Mouse (Mus musculus) Patski (cell line): Measurements from ENCODE around the gene Cnppd1. TPM values are rescaled to one million over a fixed set of nuclear protein-coding genes. Genes with fewer than 3 reads are reported as not detected.

Experiments used
- ATAC-seq: fragments of 100-300 bp; one replicate; pipeline ENCODE4 v1.8.0; 2021
- CTCF ChIA-PET: fragments of 350-600 bp; sonication (Branson Sonifier 250); formaldehyde crosslinking; loops from one replicate; lab custom pipeline; 2022; ENCODE audit warnings: inconsistent platforms; lab: Charles Lee
- POLR2A ChIA-PET: fragments of 350-600 bp; sonication (Branson Sonifier 250); formaldehyde crosslinking; loops from one replicate; lab custom pipeline; 2022; ENCODE audit warnings: antibody characterized with exemption, inconsistent platforms; lab: Charles Lee
- DNase-seq: peaks from one replicate; pipeline ENCODE4 v3.0.0-alpha.2; 2011; ENCODE audit warnings: low read depth, low spot score
- H3K27me3 ChIP-seq: fragments of 371-371 bp; one replicate; pipeline ENCODE4 v1.5.1; 2021
- CTCF ChIP-seq: fragments of 100-300 bp; IDR thresholded peaks from one replicate; pipeline ENCODE4 v1.5.1; 2021
- in situ Hi-C: fragments of 300-500 bp; cut with MboI; formaldehyde crosslinking; loops from 3 replicates; pipeline ENCODE4 v1.11.1; 2018; ENCODE audit warnings: low pct_unique_long_range_greater_than_20kb, mixed read lengths
- polyA plus RNA-seq: library from polyadenylated mRNA; unstranded; gene quantifications from one replicate; pipeline ENCODE4 v1.2.3, GENCODE M21; 2021

The Cnppd1 gene
- polyA plus RNA-seq, 1 experiment from 2014 or later = 64.4 TPM

DNA sequence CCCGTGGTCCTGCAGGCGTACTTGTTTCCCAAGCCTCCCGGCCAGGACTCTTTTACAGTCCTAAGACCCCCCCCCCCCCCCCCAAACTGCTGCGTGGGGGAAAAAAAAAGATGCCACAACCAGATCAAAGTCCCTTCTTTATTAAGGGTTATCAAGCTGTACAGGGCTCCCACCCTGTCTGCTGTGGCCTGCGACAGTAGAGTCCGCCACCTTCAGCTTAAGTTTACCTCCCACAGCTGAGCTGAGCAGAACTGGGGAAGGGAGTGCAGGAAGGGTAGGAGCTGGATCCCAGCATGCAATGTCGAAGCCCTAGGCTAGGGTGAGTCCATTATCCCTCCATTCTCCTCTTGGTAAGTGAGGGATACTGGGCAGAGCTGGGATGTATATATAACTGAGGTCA is 38.2 kb upstream of the Cnppd1 start:
- DNase-seq = no peak
- in situ Hi-C loops = loop anchor here (10.0 kb wide), 1 partner anchor 74 kb away; no protein-coding TSS in a partner anchor
- ChIA-PET CTCF (interaction anchor here (0.6 kb wide), 1 partner anchor 12 kb away, joined by 3 read pairs; no protein-coding TSS in a partner anchor), POLR2A (interaction anchor here (0.7 to 2.3 kb wide), 3 partner anchors 10 to 71 kb away, joined by 3 to 15 read pairs (median 11); partner anchors contain the start of genes Ankzf1 and Atg9a)
- TF ChIP-seq CTCF = no peak
- H3K27me3 ChIP-seq = no peaks in the 10 kb centered on the region
- ATAC-seq = no peak

DNA sequence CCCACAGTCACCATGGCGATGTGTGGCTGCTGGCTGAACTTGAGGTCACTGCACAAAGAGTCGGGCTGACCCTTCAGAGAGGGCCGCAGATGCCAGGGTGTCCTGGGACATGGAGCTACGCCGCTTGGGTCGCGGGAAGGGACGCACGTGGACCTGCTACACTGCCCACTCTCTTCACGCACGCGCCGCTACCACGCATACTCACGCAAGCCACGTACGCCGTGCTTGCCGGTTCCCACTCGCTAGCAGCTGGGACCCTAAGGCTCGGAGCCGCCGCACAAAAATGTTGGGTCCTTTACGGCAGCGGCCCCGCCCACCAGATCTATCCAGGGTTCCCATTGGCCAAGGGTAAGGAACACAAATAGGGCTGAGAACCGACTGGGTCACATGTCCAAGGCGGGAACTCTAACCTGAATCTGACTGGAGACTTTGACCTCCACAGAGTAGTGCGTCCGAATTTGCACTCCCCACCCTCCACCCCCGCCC is 37.6 kb upstream of the Cnppd1 start, which contains the start of gene Abcb6:
TSS of gene Abcb6 (minus strand) at position 288 of the 486 bp plus-strand sequence.
- H3K27me3 ChIP-seq = no peaks in the 10 kb centered on the region
- POLR2A ChIA-PET = interaction anchor here (1.2 to 2.3 kb wide), 2 partner anchors 10 to 11 kb away, joined by 4 to 15 read pairs; partner anchors contain the start of genes Ankzf1 and Atg9a
- ATAC-seq = peak; percentile 77
- no peak for TF ChIP-seq CTCF
- peak; percentile 25 for DNase-seq
- in situ Hi-C loops = loop anchor here (10.0 kb wide), 1 partner anchor 75 kb away; no protein-coding TSS in a partner anchor
- CTCF ChIA-PET = interaction anchor here (0.6 to 1.5 kb wide), 5 partner anchors 10 to 40 kb away, joined by 3 to 4 read pairs (median 3); partner anchors contain the start of gene Zfand2b

DNA sequence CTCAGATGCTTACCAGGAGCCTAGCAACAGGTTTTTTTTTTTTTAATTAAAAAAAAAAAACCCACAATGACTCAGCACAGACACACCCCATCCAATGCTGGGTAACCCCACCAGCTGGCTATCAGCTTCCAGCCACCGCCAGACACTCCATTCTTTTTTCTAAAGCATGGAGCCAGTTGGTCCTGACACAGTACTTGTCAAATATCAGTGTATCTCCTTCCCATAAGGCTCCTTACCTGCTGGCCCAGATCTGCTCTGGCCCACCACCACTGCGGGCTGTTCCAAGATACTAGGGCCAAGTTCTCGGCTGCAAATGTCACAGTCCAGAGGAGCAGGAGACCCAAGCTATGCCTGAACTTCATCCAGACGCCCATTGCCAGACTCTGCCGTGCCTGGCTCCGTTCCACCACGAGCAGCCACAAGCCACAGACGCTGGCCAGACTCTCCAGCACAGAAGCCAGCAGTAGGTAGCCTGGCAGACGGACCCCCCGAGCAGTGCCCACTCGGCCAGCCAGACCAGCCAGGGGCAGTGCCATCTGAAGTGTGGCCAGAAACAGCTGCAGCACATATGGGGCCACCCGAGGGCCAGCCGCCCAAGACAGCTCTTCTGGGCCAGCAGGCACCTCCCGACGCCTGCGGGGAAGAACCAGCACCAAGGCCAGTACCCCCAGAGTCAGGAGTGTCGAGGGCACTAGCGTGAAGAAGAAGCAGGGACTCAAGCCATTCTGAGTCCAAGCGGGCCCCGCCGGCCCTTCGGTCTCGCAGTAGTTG is 37.0 kb upstream of the Cnppd1 start:
- in situ Hi-C loops = loop anchor here (10.0 kb wide), 1 partner anchor 75 kb away; no protein-coding TSS in a partner anchor
- ChIA-PET CTCF (interaction anchor here (0.7 to 3.4 kb wide), 6 partner anchors 9 to 72 kb away, joined by 3 to 10 read pairs (median 4); partner anchors contain the start of gene Zfand2b), POLR2A (interaction anchor here (1.2 to 2.3 kb wide), 2 partner anchors 10 to 11 kb away, joined by 4 to 15 read pairs; partner anchors contain the start of genes Ankzf1 and Atg9a)
- ATAC-seq (peak; percentile 55), DNase-seq (peak; percentile 28)
- H3K27me3 ChIP-seq = no peaks in the 10 kb centered on the region
- TF ChIP-seq CTCF = no peak

DNA sequence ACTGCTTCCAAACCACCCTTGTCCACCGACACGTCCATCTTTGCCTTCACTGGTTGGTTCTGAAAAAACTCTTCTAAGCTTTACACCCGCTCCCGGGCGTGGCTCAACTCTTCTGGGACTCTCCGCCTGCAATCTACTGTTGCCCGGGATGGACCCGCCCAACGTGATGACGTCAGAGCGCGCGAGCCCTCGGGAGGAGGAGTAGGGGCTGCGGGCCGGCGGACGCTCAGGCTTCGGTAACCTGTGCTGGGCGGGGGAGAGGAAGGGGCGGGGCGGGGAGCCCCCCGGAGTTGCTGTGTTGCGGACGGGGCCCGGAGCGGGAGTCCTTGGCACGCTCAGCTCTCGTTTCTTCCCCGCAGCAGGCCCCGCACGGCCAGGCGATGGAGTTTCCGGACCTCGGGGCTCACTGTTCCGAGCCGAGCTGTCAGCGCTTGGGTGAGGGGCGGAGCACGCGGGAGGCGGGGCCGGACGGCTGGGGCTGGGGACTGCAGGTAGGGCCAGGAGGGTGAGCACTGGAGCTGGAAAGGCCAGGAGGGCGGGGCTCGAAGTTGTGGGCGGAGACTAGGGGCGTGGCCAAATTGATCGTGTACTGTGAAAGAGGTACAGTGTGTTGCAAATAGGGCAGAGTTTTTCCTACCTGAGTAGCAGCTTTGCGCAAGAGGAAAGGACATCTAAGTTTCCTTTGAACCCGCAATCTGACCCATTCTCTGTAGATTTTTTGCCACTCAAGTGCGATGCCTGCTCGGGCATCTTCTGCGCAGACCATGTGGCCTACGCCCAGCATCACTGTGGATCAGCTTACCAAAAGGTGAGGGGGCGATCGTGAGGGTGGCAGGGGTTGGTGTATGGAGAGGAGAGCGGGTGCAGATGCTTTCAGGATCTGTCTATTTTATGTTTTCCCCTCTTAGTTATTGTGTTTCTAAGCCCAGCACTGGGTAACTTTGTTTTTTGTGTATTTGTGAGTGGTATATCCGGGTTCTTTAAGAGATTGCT is 26.3 kb upstream of the Cnppd1 start, which contains the start of gene Zfand2b:
TSS of gene Zfand2b (plus strand) at position 175 of the 993 bp plus-strand sequence.
- no peak for TF ChIP-seq CTCF

DNA sequence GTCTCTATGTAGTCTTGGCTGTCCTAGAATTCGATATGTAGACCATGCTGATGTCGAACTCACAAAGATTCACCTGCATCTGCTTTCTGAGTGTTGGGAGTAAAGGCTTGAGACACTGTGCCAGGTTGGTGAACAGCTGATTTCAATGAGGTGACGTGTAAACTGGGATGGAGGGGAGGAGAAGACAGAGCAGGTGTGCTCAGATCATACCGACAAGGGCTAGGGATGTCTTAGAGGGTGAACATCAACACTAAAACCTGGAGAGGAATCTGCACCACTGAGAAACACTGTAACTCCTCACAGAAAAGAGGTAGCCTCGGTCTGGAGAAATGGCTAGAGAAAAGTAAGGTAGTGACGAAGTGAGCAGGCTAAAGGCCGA is 25.6 kb upstream of the Cnppd1 start:
- CTCF ChIA-PET = interaction anchor here (1.1 to 1.7 kb wide), 2 partner anchors 11 to 12 kb away, joined by 4 read pairs; partner anchors contain the start of gene Abcb6
- DNase-seq (no peak), ATAC-seq (peak; percentile 24)
- in situ Hi-C loops = no loop called here
- no peaks in the 10 kb centered on the region for H3K27me3 ChIP-seq
- TF ChIP-seq CTCF = no peak
- POLR2A ChIA-PET = interaction anchor here (0.7 kb wide), 1 partner anchor 421 kb away, joined by 3 read pairs; no protein-coding TSS in a partner anchor

More for the DNA sequence above, 26.3 kb upstream of the Cnppd1 start, which contains the start of gene Zfand2b:
- ChIA-PET CTCF (interaction anchor here (1.1 to 1.7 kb wide), 2 partner anchors 11 to 12 kb away, joined by 4 read pairs; partner anchors contain the start of gene Abcb6), POLR2A (interaction anchor here (0.6 to 1.4 kb wide), 3 partner anchors 9 to 420 kb away, joined by 3 to 5 read pairs (median 3); no protein-coding TSS in a partner anchor)
- DNase-seq = peak; percentile 61
- ATAC-seq = peak; percentile 93
- H3K27me3 ChIP-seq = no peaks in the 10 kb centered on the region
- in situ Hi-C loops = no loop called here

DNA sequence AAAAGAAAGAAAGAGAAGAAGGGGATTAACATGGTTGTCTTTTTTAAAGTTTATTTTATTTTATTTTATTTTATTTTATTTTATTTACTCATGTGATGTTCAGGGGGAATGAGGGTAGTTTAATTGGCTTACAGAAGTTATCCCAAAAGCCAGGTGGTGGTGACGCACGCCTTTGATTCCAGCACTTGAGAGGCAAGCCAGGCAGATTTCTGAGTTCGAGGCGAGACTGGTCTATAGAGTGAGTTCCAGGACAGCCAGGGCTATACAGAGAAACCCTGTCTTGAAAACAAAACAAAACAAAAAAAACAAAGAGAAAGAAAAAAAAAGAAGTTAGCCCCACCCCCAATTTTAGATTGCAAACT is 17.7 kb upstream of the Cnppd1 start:
- CTCF ChIA-PET = interaction anchor here (1.0 to 1.8 kb wide), 3 partner anchors 19 to 108 kb away, joined by 3 to 5 read pairs (median 5); no protein-coding TSS in a partner anchor
- no peak for TF ChIP-seq CTCF
- ATAC-seq (no peak), DNase-seq (no peak)
- in situ Hi-C loops = no loop called here
- H3K27me3 ChIP-seq = no peaks in the 10 kb centered on the region
- POLR2A ChIA-PET = interaction anchor here (1.0 kb wide), 1 partner anchor 18 kb away, joined by 3 read pairs; the partner anchor contains the start of genes Cnppd1 and Retreg2

DNA sequence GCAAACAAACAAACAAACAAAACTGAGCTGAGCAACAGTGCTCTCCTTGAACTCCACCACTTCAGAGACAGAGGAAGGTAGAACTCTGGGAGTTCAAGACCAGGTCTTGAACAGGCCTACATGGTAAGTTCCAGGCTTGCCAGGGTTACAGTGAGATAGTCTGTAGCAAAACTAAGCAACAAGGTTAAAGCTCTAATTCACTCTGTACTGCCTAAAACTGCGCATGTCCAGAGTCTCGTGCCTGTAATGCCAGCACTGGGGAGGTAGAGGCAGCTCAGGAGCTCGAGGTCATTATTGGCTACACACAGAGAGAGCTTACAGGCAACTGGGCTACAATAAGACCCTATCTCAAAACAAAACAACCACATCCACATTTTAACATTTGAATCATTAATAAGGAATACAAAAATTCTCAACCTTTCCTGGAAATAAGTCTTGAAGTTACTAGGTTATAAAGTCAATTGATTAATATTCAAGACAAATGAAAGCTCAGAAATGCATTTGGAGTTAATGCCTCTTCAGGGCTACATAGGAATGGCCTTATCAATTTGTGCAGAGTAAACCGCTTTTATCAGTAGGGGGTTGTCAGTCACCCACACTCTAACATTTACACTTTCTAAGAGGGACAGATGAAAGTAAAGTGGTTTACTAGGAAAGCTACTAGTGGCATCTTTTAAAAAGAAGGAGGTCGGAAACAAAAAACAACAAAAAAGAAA is 17.2 kb upstream of the Cnppd1 start:
- CTCF ChIA-PET = interaction anchor here (1.0 to 1.8 kb wide), 3 partner anchors 18 to 108 kb away, joined by 3 to 5 read pairs (median 5); no protein-coding TSS in a partner anchor
- in situ Hi-C loops = no loop called here
- TF ChIP-seq CTCF = no peak
- DNase-seq (no peak), ATAC-seq (no peak)
- H3K27me3 ChIP-seq = no peaks in the 10 kb centered on the region
- POLR2A ChIA-PET = interaction anchor here (0.6 to 1.1 kb wide), 3 partner anchors 11 to 17 kb away, joined by 3 read pairs; partner anchors contain the start of genes Cnppd1 and Retreg2

DNA sequence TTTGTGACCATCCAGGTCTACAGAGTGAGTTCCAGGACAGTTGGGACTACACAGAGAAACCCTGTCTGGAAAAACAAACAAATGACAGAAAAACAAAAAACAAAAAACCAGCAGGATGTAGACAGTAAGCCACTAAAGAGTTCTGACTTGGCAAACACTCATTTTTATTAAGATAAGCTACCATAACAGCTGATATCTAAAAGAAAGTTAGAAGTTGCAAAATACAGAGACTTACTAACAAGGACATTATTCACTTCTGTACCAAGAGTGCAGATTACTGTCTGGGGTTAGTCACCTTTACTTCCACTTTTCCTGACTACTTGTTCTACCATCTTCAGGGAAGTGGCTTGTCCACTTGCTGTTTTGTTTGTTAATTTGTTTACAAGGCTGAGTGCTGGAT is 16.5 kb upstream of the Cnppd1 start:
- ChIA-PET POLR2A (interaction anchor here (0.6 to 1.1 kb wide), 2 partner anchors 10 to 15 kb away, joined by 3 read pairs; no protein-coding TSS in a partner anchor), CTCF (interaction anchor here (1.8 kb wide), 1 partner anchor 17 kb away, joined by 5 read pairs; no protein-coding TSS in a partner anchor)
- DNase-seq (no peak), ATAC-seq (no peak)
- H3K27me3 ChIP-seq = no peaks in the 10 kb centered on the region
- TF ChIP-seq CTCF = no peak
- in situ Hi-C loops = no loop called here
